Mouse (Mus musculus): ENCODE results near the gene Sec24a.

Gene Sec24a

GRCm38 (mm10) chr11:51646751-51647667, 116.4 kb downstream of the Sec24a start:
- DNase-seq: peak; percentile 52

- DNase-seq: no peak
These were observed 117.2 kb downstream of the Sec24a start for GRCm38 (mm10) chr11:51646245-51646644.

DNA sequence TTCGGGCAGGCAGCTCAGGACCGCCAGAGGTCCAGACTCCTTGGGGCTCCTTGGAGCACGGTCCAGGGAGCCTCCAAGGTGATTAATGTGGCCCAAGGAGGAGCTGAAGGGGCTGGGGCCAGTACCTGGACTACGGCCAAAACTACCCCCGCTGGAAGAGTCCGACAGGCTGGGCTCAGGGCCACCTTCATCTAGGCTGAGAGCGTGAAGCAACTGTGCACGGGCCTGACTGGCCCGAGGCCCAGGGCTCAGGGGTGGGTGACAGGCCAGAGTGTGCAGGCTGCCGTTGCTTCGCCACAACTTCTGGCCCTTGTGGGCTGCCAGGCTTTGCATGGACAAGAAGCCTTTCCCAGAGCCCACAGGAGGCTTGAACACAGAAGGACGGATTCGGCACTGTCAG, 118.1 kb downstream of the Sec24a start:
- DNase-seq: no peak

DNA sequence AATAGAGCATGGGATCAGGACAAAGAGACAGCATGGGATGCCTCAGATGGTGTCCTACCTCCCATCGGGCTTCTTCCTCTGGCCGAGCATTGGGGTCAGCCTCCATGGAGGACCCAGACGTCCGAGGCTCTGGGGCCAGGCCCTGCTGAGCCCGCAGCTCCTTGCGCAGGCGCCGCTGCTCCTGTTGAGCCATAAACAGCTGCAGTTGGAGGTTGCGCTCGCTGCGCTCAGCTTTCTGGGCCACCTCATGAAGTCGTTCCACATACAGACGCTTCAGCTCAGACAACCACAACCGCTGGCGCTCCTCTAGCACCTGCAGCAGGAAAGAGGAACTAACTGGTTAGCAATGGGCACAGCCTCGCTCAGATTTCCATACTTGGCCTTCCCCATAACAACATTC, 119.2 kb downstream of the Sec24a start:
- no peak for DNase-seq

DNA sequence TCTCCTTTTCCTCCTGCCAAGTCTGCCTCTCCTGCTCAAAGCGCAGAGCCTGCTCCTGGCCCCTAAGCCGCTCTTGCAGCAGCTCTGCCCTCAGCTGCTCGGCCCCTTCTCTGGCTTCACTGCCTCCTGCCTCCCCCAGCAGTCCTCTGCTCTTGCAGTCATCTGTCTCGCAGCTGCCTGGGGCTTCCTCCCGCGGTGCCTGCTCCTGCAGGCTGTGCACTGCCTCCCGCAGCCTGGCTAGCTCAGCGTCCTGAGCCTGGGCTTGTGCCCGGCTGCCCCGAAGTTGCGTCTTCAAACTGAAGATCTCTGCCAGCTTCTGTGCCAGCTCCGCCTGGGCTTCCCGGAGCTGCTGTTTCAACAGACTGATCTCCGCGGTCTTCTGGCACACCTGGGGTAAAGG, 119.7 kb downstream of the Sec24a start:
- no peak for DNase-seq

DNA sequence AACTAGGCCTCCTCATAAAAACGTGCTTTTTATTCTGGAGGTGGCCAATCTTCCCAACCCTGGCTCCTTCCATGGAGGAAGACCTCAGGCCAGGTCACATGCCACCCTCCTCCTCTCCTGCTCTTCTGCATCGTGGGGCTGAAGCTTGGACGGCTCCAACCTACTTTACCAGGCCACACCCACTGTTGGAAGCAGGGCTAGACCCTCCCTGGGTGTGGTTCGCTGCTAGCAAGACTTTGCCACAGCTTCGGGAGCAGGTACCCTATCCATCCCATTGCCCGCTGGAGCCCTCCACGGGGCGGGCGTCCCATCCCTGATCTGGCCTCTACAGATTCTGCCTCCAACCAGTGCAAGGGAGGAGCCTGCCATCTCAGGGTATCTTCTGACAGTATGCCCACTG, 120.2 kb downstream of the Sec24a start:
- no peak for DNase-seq
